Mouse (Mus musculus) hindbrain, embryonic 16.5 days (tissue): ENCODE data around the gene Erp29. TPM values are rescaled to one million over a fixed set of nuclear protein-coding genes. Genes with fewer than 3 reads are reported as not detected.
A peak's percentile ranks its signal among the peaks of the same experiment; 100 is the strongest.

Source experiments
- ATAC-seq: fragments of 200-750 bp; cut with Nextera tagmentation; 2 replicates; pipeline ENCODE4 v1.8.0; 2017; ENCODE audit warnings: moderate TSS enrichment, moderate library complexity
- H3K27ac ChIP-seq: fragments of 300-500 bp; sonication (generic); 2 replicates; pipeline ENCODE4 v1.5.1; 2014; ENCODE audit warnings: low read depth, mild to moderate bottlenecking, control low read depth, low read length, moderate library complexity
- H3K27me3 ChIP-seq: fragments of 300-500 bp; sonication (generic); replicated peaks from 2 replicates; pipeline ENCODE4 v1.6.1; 2014; ENCODE audit warnings: low read length; ENCODE audit not compliant: control insufficient read depth, insufficient read depth
- H3K36me3 ChIP-seq: fragments of 300-500 bp; sonication (generic); 2 replicates; pipeline ENCODE4 v1.6.1; 2014; ENCODE audit warnings: mild to moderate bottlenecking, low read length, moderate library complexity, mixed read lengths; ENCODE audit not compliant: control insufficient read depth, insufficient read depth
- H3K4me1 ChIP-seq: fragments of 300-500 bp; sonication (generic); 2 replicates; pipeline ENCODE4 v1.6.1; 2014; ENCODE audit warnings: low read depth, low read length; ENCODE audit not compliant: control insufficient read depth, insufficient read depth
- H3K4me2 ChIP-seq: fragments of 300-500 bp; sonication (generic); 2 replicates; pipeline ENCODE4 v1.6.1; 2014; ENCODE audit warnings: mild to moderate bottlenecking, low read length, control low read depth, moderate library complexity
- H3K4me3 ChIP-seq: fragments of 300-500 bp; sonication (generic); 2 replicates; pipeline ENCODE4 v1.5.1; 2014; ENCODE audit warnings: mild to moderate bottlenecking, low read length, control low read depth, moderate library complexity
- H3K9ac ChIP-seq: fragments of 300-500 bp; sonication (generic); 2 replicates; pipeline ENCODE4 v1.6.1; 2014; ENCODE audit warnings: low read depth, mild to moderate bottlenecking, control low read depth, low read length, moderate library complexity
- H3K9me3 ChIP-seq: fragments of 300-500 bp; sonication (generic); 2 replicates; pipeline ENCODE4 v1.6.1; 2014; ENCODE audit warnings: mild to moderate bottlenecking, low read length, moderate library complexity; ENCODE audit not compliant: control insufficient read depth
- WGBS: fragments of 180-500 bp; shearing (Covaris S2); extraction: QIAGEN DNeasy Blood & Tissue Kit; methylation state at CpG from one replicate; pipeline ENCODE4 v1.1.7; 2014; 5-methylcytosine and 5-hydroxymethylcytosine counted together
- polyA plus RNA-seq: library from polyadenylated mRNA; unstranded; fragments of >200 nt; fragmentation: Nextera tagmentation; extraction: Ambion mirVana; gene quantifications from 2 replicates; pipeline ENCODE4 v1.2.1, GENCODE M21; 2015

Gene Erp29
- polyA plus RNA-seq, 1 experiment from 2014 or later, result 211 TPM

GRCm38 (mm10) chr5:121452906-121453305 lies 600 bp upstream of the Erp29 start:
- Histone ChIP-seq H3K4me3 (peak overlapping the region; percentile 65), H3K27ac (peak overlapping the region; percentile 94), H3K4me2 (peak overlapping the region; percentile 64), H3K4me1 (peaks cover 19% of the 10 kb centered on the region), H3K9me3 (no peaks in the 10 kb centered on the region), H3K27me3 (no peaks in the 10 kb centered on the region), H3K36me3 (peaks cover 9% of the 10 kb centered on the region), H3K9ac (peak overlapping the region; percentile 98)
- 7% methylated on average over 9 of the region's 9 CpGs for WGBS
- no peak for ATAC-seq

- WGBS, result under 1% methylated on average over 17 of the region's 17 CpGs
- peak; percentile 24; the same call in 1 of the 2 replicates for ATAC-seq
- Histone ChIP-seq H3K9ac (peak within 1 kb of the TSS; percentile 98), H3K4me2 (peak within 1 kb of the TSS; percentile 85), H3K4me1 (peaks cover 19% of the 10 kb centered on the region), H3K27ac (peak within 1 kb of the TSS; percentile 94), H3K9me3 (no peaks in the 10 kb centered on the region), H3K27me3 (no peaks in the 10 kb centered on the region), H3K4me3 (peak within 1 kb of the TSS; percentile 65), H3K36me3 (peaks cover 15% of the 10 kb centered on the region)
Measured at GRCm38 (mm10) chr5:121451644-121452025, 671 bp downstream of the Erp29 start, which contains the start of gene Tmem116. Gene Tmem116, plus strand, starts transcription at chr5:121451893.

GRCm38 (mm10) chr5:121451203-121451602 lies 1.1 kb downstream of the Erp29 start:
- no peak for ATAC-seq
- Histone ChIP-seq H3K27ac (peak overlapping the region; percentile 94), H3K4me1 (peaks cover 19% of the 10 kb centered on the region), H3K4me2 (peak overlapping the region; percentile 85), H3K9me3 (no peaks in the 10 kb centered on the region), H3K27me3 (no peaks in the 10 kb centered on the region), H3K4me3 (peak overlapping the region; percentile 65), H3K9ac (peak overlapping the region; percentile 82), H3K36me3 (peaks cover 17% of the 10 kb centered on the region)
- WGBS, result 25% methylated on average over 8 of the region's 8 CpGs

GRCm38 (mm10) chr5:121450476-121450875 lies 1.8 kb downstream of the Erp29 start:
- H3K27me3 ChIP-seq, result no peaks in the 10 kb centered on the region
- H3K9me3 ChIP-seq, result no peaks in the 10 kb centered on the region
- no peak overlapping the region for H3K4me3 ChIP-seq
- 73% methylated on average over 9 of the region's 9 CpGs for WGBS
- H3K4me1 ChIP-seq, result peaks cover 19% of the 10 kb centered on the region
- H3K9ac ChIP-seq, result peak overlapping the region; percentile 41
- peak overlapping the region; percentile 85 for H3K4me2 ChIP-seq
- H3K27ac ChIP-seq, result no peak overlapping the region
- ATAC-seq, result no peak
- peaks cover 18% of the 10 kb centered on the region for H3K36me3 ChIP-seq

GRCm38 (mm10) chr5:121449976-121450375 lies 2.3 kb downstream of the Erp29 start:
- Histone ChIP-seq H3K4me1 (peaks cover 19% of the 10 kb centered on the region), H3K27ac (no peak overlapping the region), H3K4me3 (no peak overlapping the region), H3K36me3 (peaks cover 22% of the 10 kb centered on the region), H3K9me3 (no peaks in the 10 kb centered on the region), H3K4me2 (no peak overlapping the region), H3K27me3 (no peaks in the 10 kb centered on the region), H3K9ac (no peak overlapping the region)
- no peak for ATAC-seq
- 65% methylated on average over 6 of the region's 6 CpGs for WGBS

GRCm38 (mm10) chr5:121448450-121448849 lies 3.9 kb downstream of the Erp29 start:
- Histone ChIP-seq H3K9ac (no peak overlapping the region), H3K27ac (no peak overlapping the region), H3K4me3 (no peak overlapping the region), H3K36me3 (peaks cover 34% of the 10 kb centered on the region), H3K4me1 (peaks cover 16% of the 10 kb centered on the region), H3K27me3 (no peaks in the 10 kb centered on the region), H3K9me3 (no peaks in the 10 kb centered on the region), H3K4me2 (no peak overlapping the region)
- no peak for ATAC-seq
- 98% methylated on average over 3 of the region's 3 CpGs for WGBS

GRCm38 (mm10) chr5:121444870-121445269 lies 7.4 kb downstream of the Erp29 start:
- no peaks in the 10 kb centered on the region for H3K9me3 ChIP-seq
- no peak overlapping the region for H3K4me2 ChIP-seq
- H3K27me3 ChIP-seq, result no peaks in the 10 kb centered on the region
- no peaks in the 10 kb centered on the region for H3K4me1 ChIP-seq
- ATAC-seq, result no peak
- 94% methylated on average over 5 of the region's 5 CpGs for WGBS
- no peak overlapping the region for H3K9ac ChIP-seq
- no peak overlapping the region for H3K27ac ChIP-seq
- no peak overlapping the region for H3K4me3 ChIP-seq
- H3K36me3 ChIP-seq, result peaks cover 45% of the 10 kb centered on the region

- Histone ChIP-seq H3K4me3 (no peak overlapping the region), H3K4me2 (no peak overlapping the region), H3K9ac (no peak overlapping the region), H3K4me1 (no peaks in the 10 kb centered on the region), H3K27ac (no peak overlapping the region), H3K9me3 (no peaks in the 10 kb centered on the region), H3K27me3 (no peaks in the 10 kb centered on the region), H3K36me3 (peaks cover 53% of the 10 kb centered on the region)
- WGBS, result 91% methylated on average over 3 of the region's 3 CpGs
- no peak for ATAC-seq
Measured at GRCm38 (mm10) chr5:121443548-121443947, 8.8 kb downstream of the Erp29 start.

- Histone ChIP-seq H3K4me1 (no peaks in the 10 kb centered on the region), H3K4me3 (no peak overlapping the region), H3K27me3 (no peaks in the 10 kb centered on the region), H3K9me3 (no peaks in the 10 kb centered on the region), H3K4me2 (no peak overlapping the region), H3K9ac (no peak overlapping the region), H3K27ac (no peak overlapping the region), H3K36me3 (peaks cover 56% of the 10 kb centered on the region)
- no peak for ATAC-seq
- WGBS, result 95% methylated on average over 11 of the region's 11 CpGs
Measured at GRCm38 (mm10) chr5:121438756-121439155, 13.6 kb downstream of the Erp29 start.

GRCm38 (mm10) chr5:121438131-121438530 lies 14.2 kb downstream of the Erp29 start:
- Histone ChIP-seq H3K4me1 (no peaks in the 10 kb centered on the region), H3K9ac (no peak overlapping the region), H3K9me3 (no peaks in the 10 kb centered on the region), H3K27ac (no peak overlapping the region), H3K27me3 (no peaks in the 10 kb centered on the region), H3K4me3 (no peak overlapping the region), H3K36me3 (peaks cover 62% of the 10 kb centered on the region), H3K4me2 (no peak overlapping the region)
- ATAC-seq, result no peak
- 90% methylated on average over 5 of the region's 5 CpGs for WGBS
